Mouse (Mus musculus) monocyte, adult 5-6 weeks (primary cell): Measurements from ENCODE around the gene Lrig1. TPM values are rescaled to one million over a fixed set of nuclear protein-coding genes. Genes with fewer than 3 reads are reported as not detected.

ENCODE experiments used
- ATAC-seq: fragments of 153-309, 156-312 bp; replicated peaks from 2 replicates; pipeline ENCODE4 v1.8.0; 2017; ENCODE audit warnings: mild to moderate bottlenecking; ENCODE audit not compliant: low TSS enrichment, insufficient number of reproducible peaks, severe bottlenecking, poor library complexity, low FRiP score
- total RNA-seq: library from RNA; stranded (forward); fragments of 200-1000, 200-491, 200-594 nt; gene quantifications from 3 replicates; pipeline ENCODE4 v1.2.3, GENCODE M21; 2017

Gene Lrig1
- total RNA-seq, 1 experiment from 2014 or later, result 4.0 TPM

DNA sequence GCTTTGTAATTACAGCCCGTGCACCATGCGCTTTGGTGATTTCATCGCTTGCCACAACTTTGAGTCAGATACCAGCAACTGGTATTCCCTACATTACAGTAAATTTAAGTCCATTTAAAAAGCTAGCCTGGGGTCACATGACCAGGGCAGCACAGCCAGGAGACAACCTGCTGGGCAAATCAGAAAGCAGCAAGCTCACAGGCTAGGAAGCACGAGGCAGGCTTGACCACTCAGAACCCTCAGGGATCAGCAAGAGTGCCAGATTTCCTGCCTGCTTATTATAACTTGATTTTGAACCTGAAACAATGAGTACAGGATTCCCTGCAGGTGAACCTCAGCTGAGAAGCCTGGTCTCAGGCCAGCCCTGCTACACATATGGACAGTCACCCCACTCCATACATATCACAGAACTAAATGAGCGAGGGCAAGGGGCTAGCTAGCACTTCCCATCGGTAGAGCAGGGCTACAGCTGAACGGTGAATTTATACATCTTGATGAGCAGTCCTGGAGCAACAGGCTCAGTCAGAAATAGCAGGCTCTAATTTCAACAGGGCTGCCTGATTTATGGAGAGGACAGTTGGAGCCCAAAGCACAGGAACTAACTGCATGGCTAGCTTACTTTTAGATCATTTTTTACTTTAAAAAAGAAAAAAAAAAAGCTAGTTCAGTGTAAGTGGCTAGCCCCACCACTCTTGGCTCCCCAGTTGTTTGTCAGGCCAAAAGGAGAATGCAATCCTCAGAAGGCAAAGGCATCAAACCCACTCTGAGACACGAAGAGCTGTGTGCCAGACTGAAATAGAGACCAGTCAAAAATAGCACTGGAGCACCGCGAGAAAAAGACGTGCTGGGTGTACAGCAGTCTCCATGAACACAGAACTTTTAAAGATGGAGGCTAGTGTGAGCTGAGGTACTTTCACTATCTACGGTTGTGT lies 42.5 kb downstream of the Lrig1 start:
- ATAC-seq, result no peak

DNA sequence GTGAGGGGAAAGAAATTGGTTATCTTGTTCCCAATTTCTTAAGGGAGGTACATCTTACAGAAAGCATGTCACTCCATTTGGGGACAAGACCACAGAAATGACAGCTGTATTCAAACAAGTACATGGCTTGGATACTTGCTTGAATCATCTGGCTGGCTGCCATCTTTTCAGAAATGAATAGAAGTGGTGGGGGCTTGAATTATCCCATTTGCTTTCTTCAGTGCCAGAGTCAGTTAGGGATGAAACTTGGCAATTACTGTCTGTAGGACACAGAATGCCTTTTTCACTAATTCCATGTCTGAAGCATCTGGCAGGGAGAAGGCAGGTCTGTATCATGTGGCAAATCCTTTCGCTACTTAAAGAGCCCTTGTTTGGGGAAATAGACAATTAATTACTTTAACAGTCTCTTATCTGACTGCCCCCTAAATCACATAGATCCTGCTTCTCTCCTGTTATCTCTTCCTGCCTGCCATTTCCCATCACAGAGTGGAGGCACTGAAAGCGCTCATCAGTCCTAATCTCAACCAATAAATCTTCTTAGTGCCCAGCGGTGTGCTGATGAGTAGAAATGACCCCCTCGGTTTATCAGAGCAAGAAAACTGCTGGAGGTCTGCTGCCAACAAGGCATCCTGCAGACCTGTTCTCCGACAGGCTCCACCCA lies 44.0 kb downstream of the Lrig1 start:
- ATAC-seq, result no peak

DNA sequence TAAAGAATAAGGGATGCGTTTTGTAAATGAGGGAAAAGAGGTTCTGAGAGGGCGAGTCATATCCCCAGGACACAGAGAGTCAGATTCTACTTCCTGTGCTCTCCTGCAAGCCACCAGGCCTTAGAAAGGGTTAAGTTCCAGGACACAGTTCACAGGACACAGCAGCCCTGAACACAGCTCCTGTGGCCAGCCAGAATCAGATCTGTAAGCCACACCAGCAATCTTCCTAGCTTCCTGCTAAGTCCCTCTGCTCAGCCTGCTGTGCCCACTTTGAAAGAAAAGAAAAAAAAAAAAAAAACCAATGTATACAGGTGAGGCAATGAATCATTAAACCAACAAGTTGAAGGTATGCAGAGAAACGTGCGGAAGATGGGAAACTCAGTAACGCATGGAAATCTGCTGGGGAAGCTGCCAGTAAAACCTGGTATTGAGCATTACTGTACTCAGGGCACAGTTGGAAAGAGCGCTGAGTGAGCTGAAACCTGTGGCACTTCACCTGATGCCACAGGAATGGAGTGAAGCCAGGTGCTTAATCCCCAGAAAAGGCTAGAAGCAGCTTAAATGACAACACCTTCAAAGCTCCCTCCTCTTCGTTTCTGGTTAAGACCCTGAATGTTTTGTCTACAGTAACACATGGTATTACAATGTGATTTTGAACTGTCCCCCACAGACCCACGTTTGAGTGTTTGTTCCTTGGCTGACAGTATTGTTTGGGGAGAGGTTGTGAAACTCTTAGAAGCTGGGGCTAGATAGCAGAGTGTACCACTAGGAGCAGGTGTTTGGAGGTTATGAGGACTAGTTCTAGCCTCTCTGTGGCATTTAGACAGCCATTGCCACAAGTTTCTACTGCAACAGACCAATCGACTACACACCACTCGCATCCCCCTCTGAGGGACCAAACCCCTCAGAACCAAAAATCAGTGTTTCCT lies 46.3 kb downstream of the Lrig1 start:
- no peak for ATAC-seq

DNA sequence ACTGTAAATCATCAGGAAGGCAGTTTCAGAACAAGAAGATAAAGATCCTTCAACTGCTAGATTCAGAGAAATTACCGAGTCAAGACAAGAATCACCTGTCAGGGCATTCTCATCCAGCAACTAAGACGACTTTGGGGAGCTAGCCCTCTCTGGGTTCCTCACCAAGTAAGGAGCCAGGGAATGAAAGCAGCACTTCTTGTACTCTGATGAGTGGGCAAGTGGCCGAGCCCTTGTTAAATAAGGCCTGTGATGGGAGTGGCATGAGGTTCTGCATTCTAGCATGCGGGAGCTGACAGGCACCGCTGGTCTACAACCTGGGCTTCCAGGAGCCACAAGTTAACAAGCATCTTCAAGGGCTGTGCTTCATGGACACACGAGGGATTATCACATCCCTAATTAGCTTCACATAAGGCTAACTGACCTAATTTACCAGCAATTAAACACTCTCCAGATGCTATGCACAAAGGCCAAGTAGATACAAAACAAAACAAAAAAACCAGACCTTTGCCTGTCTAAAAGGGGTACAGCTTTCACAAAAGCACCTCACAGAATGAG lies 47.2 kb downstream of the Lrig1 start:
- ATAC-seq, result no peak

DNA sequence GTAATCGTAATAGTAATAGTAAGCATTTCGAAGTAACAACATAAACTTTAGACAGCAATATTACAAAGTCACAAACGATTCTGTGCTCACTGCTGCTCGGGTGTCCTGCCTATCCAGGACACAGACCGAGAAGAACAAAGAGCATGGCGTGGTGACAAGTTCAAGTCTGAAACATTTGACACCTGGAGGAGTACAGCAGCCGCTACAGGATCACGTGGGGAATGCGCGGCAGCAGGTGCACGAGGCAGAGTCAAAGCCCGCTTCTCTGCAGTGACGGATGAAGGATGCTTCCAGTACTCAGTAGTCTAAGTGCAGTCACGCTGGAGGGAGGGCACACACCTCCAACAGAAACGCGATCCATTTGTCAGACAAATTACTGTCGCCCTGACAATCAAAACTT lies 48.4 kb downstream of the Lrig1 start:
- ATAC-seq, result no peak

DNA sequence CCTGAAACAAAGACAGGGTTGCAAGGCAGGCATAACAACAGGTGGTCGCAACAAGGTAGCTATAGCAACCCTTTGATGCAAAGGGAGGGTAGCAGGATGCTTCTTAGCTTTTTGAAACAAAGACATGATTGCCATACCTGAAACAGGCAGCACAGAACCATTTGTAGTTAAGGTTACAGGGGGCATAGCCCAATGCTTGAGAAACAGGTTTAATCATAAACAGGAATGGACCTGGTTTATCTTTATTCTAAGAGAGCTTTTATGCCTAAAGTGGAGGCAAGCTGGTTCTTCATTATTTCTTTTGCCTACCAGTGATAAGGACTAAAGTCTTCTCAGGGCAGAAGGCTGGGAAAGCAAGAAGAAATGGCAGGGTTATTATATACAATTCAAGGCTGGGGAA lies 50.3 kb downstream of the Lrig1 start:
- no peak for ATAC-seq

DNA sequence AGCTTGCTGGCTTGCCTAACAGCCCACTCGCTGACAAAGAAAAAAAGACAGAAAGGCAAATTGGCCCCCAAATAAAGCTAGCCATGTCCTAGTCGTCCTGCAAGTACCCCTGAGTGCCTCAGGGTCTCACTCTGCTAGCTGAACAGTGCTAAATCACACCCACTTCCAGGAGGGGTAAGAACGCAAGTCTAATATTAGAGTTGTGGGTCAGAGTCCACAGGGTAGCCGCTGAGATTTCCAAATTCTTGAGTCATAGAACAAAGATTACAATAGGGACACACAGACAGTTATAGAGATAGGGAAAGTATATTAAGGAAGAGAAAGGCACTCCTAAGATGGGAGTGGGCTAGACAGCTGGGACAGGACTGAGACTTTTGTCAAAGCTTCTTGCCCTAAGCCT lies 51.5 kb downstream of the Lrig1 start:
- ATAC-seq, result no peak

DNA sequence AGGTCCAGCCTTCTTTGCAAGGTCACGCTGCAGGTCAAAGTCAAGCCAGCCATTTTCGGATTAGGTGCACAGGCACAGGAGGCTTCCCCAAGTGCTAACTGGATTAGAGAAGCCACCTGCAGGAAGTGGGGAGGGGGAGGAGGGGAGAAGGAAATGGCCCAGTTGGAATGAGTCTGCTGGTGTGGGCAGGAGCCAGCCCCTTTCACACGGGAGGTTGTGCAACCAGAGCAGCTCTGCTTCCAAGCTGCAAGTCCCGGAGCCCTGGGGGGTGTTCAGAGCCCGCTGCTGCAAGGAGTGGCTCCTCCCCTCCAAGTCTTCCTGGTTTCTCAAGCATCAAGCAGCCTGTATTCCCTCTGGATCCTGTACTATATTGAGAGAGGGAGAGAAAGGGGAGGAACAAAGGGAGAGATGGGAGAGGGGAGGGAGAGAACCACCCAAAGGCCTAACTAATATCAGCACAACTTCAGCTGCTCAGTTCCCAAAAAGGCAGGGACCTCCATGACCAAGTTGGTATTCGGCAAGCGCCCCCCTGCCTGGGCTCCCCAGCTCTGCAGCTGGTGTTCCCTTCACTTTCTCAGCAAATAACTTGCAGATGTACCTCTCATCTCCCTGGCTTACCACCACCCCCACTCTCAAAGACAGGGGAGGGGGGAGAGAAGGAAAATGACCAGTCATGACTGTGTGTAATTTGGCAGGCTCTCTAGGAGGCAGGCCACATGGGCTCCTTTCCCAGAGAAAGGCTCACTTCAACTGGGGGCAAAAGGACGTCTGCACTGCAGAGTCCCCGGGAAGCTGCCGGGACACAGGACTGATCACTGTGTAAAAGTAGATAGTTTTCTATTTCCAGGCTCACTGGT lies 52.2 kb downstream of the Lrig1 start:
- ATAC-seq, result no peak

DNA sequence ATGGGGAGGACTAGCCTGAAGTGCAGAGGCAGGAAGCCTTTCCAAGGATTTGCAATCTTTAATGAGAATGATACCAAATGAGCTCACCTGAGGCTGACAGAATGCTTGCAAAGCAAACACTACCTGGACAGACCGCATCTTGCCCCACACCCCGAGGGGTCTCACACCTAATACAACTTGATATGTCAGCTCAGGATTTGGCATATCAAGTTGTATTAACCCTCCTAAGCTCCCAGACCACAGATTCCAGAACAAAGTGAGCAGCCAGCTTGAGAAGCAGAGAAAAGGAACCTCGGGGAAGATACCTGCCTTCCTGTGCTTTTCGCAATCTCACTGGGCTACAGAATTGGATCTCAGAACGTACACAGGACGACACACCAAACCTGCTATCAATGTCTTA lies 53.1 kb downstream of the Lrig1 start:
- no peak for ATAC-seq

DNA sequence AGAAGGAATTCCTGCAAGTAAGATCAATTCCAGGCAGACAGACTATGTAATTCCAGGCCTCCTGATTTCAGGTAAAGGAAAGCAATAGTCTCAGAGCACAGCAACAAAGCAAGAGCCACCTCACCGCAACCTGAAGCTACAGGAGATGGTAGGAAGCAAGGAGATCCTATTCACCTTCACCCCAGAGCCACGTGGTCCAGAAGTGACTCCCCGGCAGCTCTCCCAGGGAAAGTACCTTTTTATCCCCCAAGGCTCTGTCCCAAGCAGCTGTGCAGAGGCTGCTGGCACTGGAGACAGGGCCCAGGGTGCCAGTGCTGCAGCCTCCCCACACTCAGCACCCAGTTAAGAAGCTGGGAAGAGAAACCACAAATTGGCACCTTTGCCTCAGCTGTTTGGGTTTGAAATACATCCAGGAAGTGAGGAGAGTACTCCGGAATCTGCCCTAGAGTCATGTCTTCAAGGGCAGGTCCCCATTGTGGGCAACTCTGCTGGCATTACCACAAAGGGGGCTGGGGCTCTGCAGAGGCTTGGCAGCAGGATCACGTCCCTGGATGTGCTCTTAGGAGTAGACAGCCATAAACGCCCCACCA lies 53.6 kb downstream of the Lrig1 start:
- ATAC-seq, result no peak

DNA sequence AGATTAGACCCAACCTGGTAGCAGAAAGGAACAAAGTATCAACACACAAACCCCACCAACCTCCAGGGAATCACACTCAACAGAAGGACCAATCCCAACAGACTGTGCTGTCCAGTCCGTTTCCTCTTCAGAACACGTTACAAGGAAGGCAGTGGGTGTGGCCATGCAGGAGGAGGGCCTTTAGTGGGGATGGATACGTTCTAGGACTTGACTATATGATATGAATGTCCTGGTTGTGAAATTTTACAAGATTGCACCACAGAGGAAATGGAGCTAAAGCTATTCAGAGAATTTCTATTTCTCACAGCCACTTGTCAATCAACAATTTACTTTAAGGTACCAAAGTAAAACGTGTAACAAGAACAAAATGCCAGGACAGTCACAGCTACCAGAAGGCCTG lies 54.2 kb downstream of the Lrig1 start:
- ATAC-seq, result no peak

DNA sequence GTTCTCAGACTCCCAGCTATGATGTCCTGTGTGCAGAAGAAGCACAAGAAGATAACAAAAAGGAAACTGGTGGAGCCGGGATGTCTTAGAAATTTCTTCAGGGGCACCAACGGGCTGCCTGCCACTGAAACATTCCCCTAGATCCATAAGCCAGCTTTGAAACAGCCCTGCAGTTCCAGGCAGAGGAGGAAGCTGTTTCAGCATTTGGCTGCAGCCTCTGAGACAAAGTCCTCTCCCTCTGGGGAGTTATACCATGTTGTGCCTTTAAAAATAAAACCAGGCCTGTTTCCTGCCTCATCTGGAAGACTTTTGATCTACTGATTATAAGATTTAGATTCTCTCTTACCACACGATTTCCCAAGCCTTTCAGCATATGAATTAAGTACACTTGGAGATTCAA lies 55.3 kb downstream of the Lrig1 start:
- ATAC-seq, result no peak

DNA sequence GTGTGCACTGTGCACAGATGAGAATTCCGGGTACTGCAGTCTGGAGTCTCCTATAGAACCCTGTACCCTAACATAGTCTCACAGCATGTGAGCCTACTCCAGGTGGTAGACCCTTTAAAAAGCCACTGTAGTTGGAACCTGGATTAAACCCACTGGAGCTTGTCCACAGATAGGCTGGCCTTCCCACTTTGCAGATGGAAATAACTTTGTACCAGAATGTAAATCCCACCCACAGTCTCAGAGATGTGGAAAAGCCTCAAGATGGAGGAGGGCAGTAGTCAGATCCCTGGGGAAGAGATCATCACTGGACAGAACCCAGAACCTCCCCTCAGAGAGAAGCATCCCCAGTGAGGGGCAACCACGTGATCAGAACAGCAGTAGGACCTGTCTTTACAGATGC lies 56.0 kb downstream of the Lrig1 start:
- ATAC-seq, result no peak

DNA sequence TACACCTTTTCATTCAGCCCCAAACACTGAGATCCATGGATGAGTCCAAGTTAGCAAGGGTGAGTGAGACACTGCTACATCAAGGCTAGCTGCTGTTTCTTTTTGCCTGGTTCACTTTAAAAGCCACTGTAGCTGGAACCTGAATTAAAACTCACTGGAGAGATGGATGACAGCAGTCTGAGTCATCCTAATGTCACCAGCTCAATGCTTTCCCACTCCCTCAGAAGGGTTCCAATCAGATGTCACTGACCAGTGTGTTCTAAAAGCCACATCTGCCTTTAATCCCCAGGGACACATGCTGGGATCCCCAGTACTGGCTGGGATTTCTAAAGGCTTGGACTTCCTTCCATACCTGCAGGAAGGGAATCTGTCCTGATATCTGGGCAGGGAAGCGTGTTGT lies 57.9 kb downstream of the Lrig1 start:
- no peak for ATAC-seq

DNA sequence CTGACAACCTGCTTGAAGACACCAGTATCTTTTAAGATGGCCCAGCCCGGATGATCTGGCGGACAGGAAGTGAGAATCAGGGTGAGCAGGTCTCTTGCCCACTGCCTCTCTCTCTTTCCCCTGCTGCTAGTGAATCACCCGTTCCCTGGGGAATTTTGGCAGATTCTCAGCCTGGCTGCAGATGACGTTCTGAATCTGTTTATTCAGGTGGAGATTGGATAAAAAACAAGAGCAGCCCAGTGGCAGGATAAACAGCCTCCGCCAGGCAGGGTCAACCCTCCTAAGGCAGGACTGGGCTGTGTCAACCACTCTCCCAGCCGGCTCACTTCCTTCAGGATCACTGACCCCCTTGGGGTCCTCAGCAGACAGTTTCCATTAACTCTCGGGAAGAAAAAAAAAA lies 59.7 kb downstream of the Lrig1 start:
- ATAC-seq, result no peak

DNA sequence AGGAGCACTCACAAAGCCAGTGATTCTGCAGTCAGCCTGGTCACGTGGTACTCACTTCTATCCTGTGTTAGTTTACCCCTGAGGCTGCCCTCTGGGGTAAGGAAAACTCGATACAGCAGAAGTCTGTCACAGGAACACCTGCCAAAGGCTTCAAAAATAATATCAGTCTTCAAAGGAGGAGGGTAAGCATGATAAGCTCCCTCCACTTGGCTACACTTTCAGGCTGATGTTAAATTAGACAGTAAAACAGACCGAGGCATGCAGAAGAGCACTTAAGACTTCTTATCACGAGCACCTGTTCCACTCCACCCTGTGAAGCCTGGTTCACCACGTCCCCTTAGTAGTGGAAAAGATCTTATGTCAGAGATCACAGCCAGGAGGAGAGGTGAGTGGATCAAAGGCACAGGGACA lies 62.9 kb downstream of the Lrig1 start:
- ATAC-seq, result no peak

DNA sequence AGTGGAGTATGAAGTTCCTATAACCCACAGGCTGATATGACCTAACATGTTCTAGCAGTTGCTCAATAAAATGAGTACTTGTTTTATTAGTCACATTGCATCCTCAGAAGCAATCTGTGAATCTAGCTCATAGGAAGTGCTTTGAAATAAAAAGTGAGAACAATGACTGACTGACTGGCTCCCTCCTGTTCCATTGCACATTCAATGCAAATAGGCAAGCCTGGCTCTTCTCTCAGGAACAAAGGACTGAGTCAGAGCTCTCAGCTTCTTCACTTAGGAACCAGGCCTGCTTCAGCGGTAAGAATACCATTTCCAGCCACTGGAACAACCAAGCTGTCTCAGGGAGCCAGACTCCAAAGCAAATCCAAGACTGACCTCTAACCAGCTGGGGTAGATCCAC lies 64.6 kb downstream of the Lrig1 start:
- no peak for ATAC-seq

DNA sequence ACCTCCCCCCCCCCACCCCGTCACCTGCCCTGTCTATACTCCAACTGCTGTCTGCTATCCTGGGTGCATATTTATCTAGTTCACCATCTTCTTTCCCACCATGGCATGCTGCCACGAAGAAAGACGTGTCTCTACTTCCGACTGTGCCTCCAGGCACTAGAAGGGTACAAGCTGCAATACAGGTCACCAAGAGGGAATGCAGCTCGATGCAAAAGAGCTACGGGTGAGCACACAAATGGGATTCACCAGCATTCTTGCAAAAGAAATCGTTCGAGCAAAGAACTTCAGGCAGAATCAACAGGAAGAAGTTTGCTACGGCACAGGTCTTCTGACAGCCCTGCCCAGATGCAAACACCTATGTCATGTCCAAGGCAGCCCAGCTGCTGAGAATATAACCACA lies 65.2 kb downstream of the Lrig1 start:
- ATAC-seq, result no peak
